Mouse (Mus musculus) neural tube, embryonic 14.5 days (tissue): Measurements from ENCODE around the gene Col8a1. TPM values are rescaled to one million over a fixed set of nuclear protein-coding genes. Genes with fewer than 3 reads are reported as not detected.

Experiments used
- ATAC-seq: fragments of 200-750 bp; cut with Nextera tagmentation; 2 replicates; pipeline ENCODE4 v1.8.0; 2017; ENCODE audit warnings: low read depth, mild to moderate bottlenecking, moderate TSS enrichment, moderate library complexity
- H3K27ac ChIP-seq: fragments of 300-500 bp; sonication (generic); 2 replicates; pipeline ENCODE4 v1.5.1; 2014; ENCODE audit warnings: low read depth, mild to moderate bottlenecking, control low read depth, low read length, moderate library complexity, mixed read lengths
- H3K27me3 ChIP-seq: fragments of 300-500 bp; sonication (generic); 2 replicates; pipeline ENCODE4 v1.6.1; 2014; ENCODE audit warnings: low read length; ENCODE audit not compliant: control insufficient read depth, insufficient read depth
- H3K36me3 ChIP-seq: fragments of 300-500 bp; sonication (generic); 2 replicates; pipeline ENCODE4 v1.6.1; 2014; ENCODE audit warnings: low read length, mixed read lengths; ENCODE audit not compliant: control insufficient read depth, insufficient read depth
- H3K4me1 ChIP-seq: fragments of 300-500 bp; sonication (generic); 2 replicates; pipeline ENCODE4 v1.6.1; 2014; ENCODE audit warnings: low read length; ENCODE audit not compliant: control insufficient read depth, insufficient read depth
- H3K4me2 ChIP-seq: fragments of 300-500 bp; sonication (generic); 2 replicates; pipeline ENCODE4 v1.6.1; 2014; ENCODE audit warnings: mild to moderate bottlenecking, low read depth, low read length, control low read depth
- H3K4me3 ChIP-seq: fragments of 300-500 bp; sonication (generic); 2 replicates; pipeline ENCODE4 v1.5.1; 2014; ENCODE audit warnings: low read depth, low read length, control low read depth, mixed read lengths
- H3K9ac ChIP-seq: fragments of 300-500 bp; sonication (generic); replicated peaks from 2 replicates; pipeline ENCODE4 v1.6.1; 2014; ENCODE audit warnings: low read depth, mild to moderate bottlenecking, control low read depth, low read length, mixed read lengths
- H3K9me3 ChIP-seq: fragments of 300-500 bp; sonication (generic); 2 replicates; pipeline ENCODE4 v1.6.1; 2016; ENCODE audit warnings: low read length; ENCODE audit not compliant: control insufficient read depth
- WGBS: fragments of 180-500 bp; shearing (Covaris S2); extraction: QIAGEN DNeasy Blood & Tissue Kit; methylation state at CpG from one replicate; pipeline ENCODE4 v1.1.7; 2014; 5-methylcytosine and 5-hydroxymethylcytosine counted together
- polyA plus RNA-seq: library from polyadenylated mRNA; unstranded; fragments of >200 nt; fragmentation: Nextera tagmentation; extraction: Ambion mirVana; gene quantifications from 2 replicates; pipeline ENCODE4 v1.2.1, GENCODE M21; 2014

Gene Col8a1
- 2.5 and 4.7 TPM in 2 replicates for polyA plus RNA-seq

GRCm38 (mm10) chr16:57754526-57755125 is at the start of gene Col8a1:
Gene Col8a1 (minus strand): TSS chr16:57754737.
- Histone ChIP-seq H3K4me2 (peak within 1 kb of the TSS; percentile 65), H3K27ac (no peak within 1 kb of the TSS), H3K27me3 (no peaks in the 10 kb centered on the region), H3K4me1 (no peaks in the 10 kb centered on the region), H3K4me3 (peak within 1 kb of the TSS; percentile 35), H3K9ac (peak within 1 kb of the TSS; percentile 51), H3K36me3 (no peaks in the 10 kb centered on the region), H3K9me3 (no peaks in the 10 kb centered on the region)
- ATAC-seq, result peak; percentile 54
- 2% methylated on average over 19 of the region's 19 CpGs for WGBS

DNA sequence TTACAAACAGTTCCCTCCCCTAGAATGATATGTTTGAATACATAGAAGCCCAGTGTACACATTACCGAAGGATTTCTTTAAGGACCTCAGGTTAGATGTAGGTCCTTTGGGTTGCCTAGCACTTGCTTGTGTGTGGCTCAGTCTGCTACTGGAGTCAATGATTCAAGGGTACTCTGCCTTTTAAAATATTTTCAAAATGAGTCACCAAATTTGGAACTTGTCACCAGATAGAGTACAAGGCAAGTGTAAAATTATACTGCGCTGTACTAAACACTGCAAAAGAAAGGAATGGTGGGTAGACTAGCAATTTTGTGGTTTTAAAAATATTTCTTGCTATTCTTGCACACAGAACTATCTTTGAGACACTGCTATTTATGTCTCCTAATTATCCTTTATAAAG is 47.3 kb upstream of the Col8a1 start:
- 94% methylated on average over 2 of the region's 2 CpGs for WGBS
- H3K27me3 ChIP-seq, result no peaks in the 10 kb centered on the region
- no peaks in the 10 kb centered on the region for H3K9me3 ChIP-seq
- no peak overlapping the region for H3K4me2 ChIP-seq
- H3K27ac ChIP-seq, result no peak overlapping the region
- no peak overlapping the region for H3K4me3 ChIP-seq
- no peaks in the 10 kb centered on the region for H3K4me1 ChIP-seq
- H3K9ac ChIP-seq, result no peak overlapping the region
- H3K36me3 ChIP-seq, result no peaks in the 10 kb centered on the region
- no peak for ATAC-seq

DNA sequence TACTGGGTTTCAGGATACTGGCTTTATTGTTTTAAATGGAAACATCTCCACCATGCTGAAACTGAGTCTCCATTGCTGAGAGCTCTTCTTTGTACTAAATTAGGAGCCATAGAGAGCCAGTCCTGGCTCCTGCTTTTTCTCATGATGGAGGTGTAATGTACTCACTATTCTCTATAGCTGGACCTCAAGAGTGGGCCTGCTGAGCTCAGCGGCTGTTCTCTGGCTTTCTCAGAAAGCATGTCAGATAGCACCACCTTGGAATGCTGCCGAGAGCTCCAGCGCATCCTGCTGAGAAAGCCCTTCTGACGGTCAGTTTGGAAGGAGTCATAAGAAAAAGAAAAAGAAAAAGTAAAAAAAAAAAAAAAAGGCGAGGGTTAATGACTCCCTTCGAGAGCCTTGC is 41.8 kb upstream of the Col8a1 start:
- no peaks in the 10 kb centered on the region for H3K4me1 ChIP-seq
- no peak overlapping the region for H3K27ac ChIP-seq
- no peak overlapping the region for H3K4me2 ChIP-seq
- WGBS, result 64% methylated on average over 6 of the region's 6 CpGs
- H3K9ac ChIP-seq, result no peak overlapping the region
- no peaks in the 10 kb centered on the region for H3K9me3 ChIP-seq
- no peak for ATAC-seq
- H3K36me3 ChIP-seq, result no peaks in the 10 kb centered on the region
- no peak overlapping the region for H3K4me3 ChIP-seq
- no peaks in the 10 kb centered on the region for H3K27me3 ChIP-seq

- H3K27ac ChIP-seq, result no peak overlapping the region
- no peaks in the 10 kb centered on the region for H3K9me3 ChIP-seq
- H3K4me2 ChIP-seq, result no peak overlapping the region
- no peaks in the 10 kb centered on the region for H3K27me3 ChIP-seq
- ATAC-seq, result no peak
- H3K36me3 ChIP-seq, result no peaks in the 10 kb centered on the region
- no peaks in the 10 kb centered on the region for H3K4me1 ChIP-seq
- H3K9ac ChIP-seq, result no peak overlapping the region
- no peak overlapping the region for H3K4me3 ChIP-seq
Measured at GRCm38 (mm10) chr16:57779011-57779410, 24.5 kb upstream of the Col8a1 start.

- H3K9me3 ChIP-seq, result no peaks in the 10 kb centered on the region
- ATAC-seq, result no peak
- 82% methylated on average over 3 of the region's 3 CpGs for WGBS
- H3K36me3 ChIP-seq, result no peaks in the 10 kb centered on the region
- H3K27me3 ChIP-seq, result no peaks in the 10 kb centered on the region
- H3K4me3 ChIP-seq, result no peak overlapping the region
- H3K4me1 ChIP-seq, result no peaks in the 10 kb centered on the region
- no peak overlapping the region for H3K27ac ChIP-seq
- H3K4me2 ChIP-seq, result no peak overlapping the region
- no peak overlapping the region for H3K9ac ChIP-seq
Measured at GRCm38 (mm10) chr16:57765615-57766014, 11.1 kb upstream of the Col8a1 start.

DNA sequence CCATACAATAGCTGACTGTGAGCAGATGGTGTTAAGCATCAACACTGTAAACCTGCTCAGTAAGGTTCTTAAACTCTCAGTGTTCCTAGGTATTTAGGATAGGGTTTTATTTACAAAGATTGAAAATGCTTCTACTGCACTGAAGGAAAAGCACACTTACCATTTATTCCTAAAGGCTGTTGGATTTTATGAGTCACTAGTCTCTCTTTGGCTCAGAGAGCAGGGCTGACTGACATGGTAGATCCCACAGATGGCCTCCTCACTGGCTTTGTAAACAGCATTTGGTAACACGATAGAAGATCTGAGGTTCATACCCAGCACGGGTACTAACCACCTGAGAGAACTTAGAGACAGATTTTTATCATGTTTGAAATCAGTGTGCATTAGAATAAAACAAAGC is 5.3 kb upstream of the Col8a1 start:
- Histone ChIP-seq H3K9me3 (no peaks in the 10 kb centered on the region), H3K27me3 (no peaks in the 10 kb centered on the region), H3K27ac (no peak overlapping the region), H3K4me1 (no peaks in the 10 kb centered on the region), H3K9ac (no peak overlapping the region), H3K4me3 (no peak overlapping the region), H3K4me2 (no peak overlapping the region), H3K36me3 (no peaks in the 10 kb centered on the region)
- WGBS, result 73% methylated on average over 2 of the region's 2 CpGs
- ATAC-seq, result no peak

- Histone ChIP-seq H3K27ac (no peak overlapping the region), H3K9ac (no peak overlapping the region; the same call in 1 of the 2 replicates), H3K27me3 (no peaks in the 10 kb centered on the region), H3K36me3 (no peaks in the 10 kb centered on the region), H3K4me2 (peak overlapping the region; percentile 65), H3K4me3 (no peak overlapping the region), H3K9me3 (no peaks in the 10 kb centered on the region), H3K4me1 (no peaks in the 10 kb centered on the region)
- WGBS, result 54% methylated on average over 5 of the region's 5 CpGs
- 0 out of 2 replicates have a peak, but pooled peaks have one; percentile 16 for ATAC-seq
Measured at GRCm38 (mm10) chr16:57755708-57756107, 1.2 kb upstream of the Col8a1 start.

DNA sequence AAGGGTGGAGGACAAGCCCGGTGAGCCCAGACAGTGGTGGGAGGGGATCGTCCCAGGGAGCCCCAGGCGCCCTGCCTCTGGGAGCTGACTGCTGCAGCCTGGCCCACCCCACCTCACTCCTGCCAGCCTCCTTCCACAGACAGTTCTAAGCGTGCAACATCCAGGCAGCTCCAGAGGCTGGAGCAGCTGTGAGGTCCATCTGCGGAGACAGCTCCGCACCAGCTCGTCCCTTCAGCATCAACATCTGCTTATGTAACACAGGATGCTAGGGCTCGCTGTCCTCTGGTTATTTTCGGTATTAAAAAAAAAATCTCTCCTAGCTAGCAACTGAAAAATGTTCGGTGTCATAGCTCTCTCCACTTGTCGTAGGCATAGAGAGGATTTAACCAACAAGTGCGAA is 704 bp upstream of the Col8a1 start:
- H3K36me3 ChIP-seq, result no peaks in the 10 kb centered on the region
- H3K9me3 ChIP-seq, result no peaks in the 10 kb centered on the region
- H3K27me3 ChIP-seq, result no peaks in the 10 kb centered on the region
- peak overlapping the region; percentile 65 for H3K4me2 ChIP-seq
- H3K4me1 ChIP-seq, result no peaks in the 10 kb centered on the region
- no peak overlapping the region for H3K27ac ChIP-seq
- H3K4me3 ChIP-seq, result peak overlapping the region; percentile 35
- WGBS, result 19% methylated on average over 12 of the region's 12 CpGs
- H3K9ac ChIP-seq, result peak overlapping the region; percentile 51
- peak; percentile 90 for ATAC-seq

DNA sequence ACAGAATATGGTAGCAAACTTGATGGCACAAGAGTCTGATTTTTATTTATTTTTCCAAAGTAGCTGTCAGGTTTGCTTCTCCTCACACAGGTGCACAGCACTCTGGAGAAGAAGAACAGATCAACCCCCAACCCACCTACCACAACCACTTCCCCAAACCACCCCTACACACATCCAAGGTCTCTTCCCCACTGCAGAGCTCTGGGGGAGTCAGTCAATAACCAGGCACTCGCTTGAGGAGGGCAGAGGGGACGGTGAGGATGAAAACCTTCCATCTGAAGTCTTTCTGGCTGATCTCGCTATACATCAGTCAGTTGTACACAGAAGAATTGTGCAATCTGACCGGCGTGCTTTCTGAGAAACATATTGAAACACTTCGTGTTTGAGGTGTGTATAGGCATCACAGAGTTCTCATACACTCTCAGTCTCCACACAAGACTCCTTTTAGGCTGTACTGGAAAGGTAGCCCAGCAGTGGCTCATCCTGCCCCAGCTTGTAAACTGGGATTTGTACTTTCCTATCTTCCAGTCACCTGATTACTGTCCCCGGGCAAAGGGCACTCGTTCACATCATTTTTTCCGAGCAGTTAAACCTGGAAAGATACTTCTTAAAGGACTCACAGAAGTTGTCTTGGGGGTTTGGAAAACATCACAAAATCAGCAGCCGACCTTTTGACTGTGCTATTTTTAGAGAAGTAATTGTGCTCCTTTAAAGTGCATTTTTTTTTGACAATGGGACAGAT is 827 bp downstream of the Col8a1 start:
- Histone ChIP-seq H3K9me3 (no peaks in the 10 kb centered on the region), H3K4me2 (0 out of 2 replicates have a peak overlapping the region, but pooled peaks have one; percentile 65), H3K27ac (no peak overlapping the region), H3K4me1 (no peaks in the 10 kb centered on the region), H3K9ac (no peak overlapping the region), H3K4me3 (no peak overlapping the region), H3K27me3 (no peaks in the 10 kb centered on the region), H3K36me3 (no peaks in the 10 kb centered on the region)
- ATAC-seq, result no peak
- WGBS, result 60% methylated on average over 10 of the region's 10 CpGs
